Mouse (Mus musculus) heart, adult 2 months (tissue): Measurements from ENCODE around the gene Atrn.

Experiments used
- EP300 ChIP-seq: fragments of 200-500 bp; IDR thresholded peaks from 2 replicates; pipeline ENCODE4 v1.6.1; 2011; ENCODE audit warnings: low read depth, low read length, control low read depth; ENCODE audit not compliant: insufficient read depth
- POLR2A ChIP-seq: fragments of 200-500 bp; IDR thresholded peaks from 2 replicates; pipeline ENCODE4 v1.6.1; 2011; ENCODE audit warnings: mild to moderate bottlenecking, low read depth, low read length, control low read depth; ENCODE audit not compliant: insufficient read depth

- TF ChIP-seq EP300 = no peak
- TF ChIP-seq POLR2A = peak; percentile 83
These were observed at the start of gene Atrn, which contains the start of gene 4930402H24Rik for GRCm38 (mm10) chr2:130905751-130906583.
